Mouse (Mus musculus): ENCODE measurements around the gene Myo1f. TPM values are rescaled to one million over a fixed set of nuclear protein-coding genes. Genes with fewer than 3 reads are reported as not detected.
A peak's percentile ranks its signal among the peaks of the same experiment; 100 is the strongest.
"Not testable (repeated sequence)": the region's sequence is repeated elsewhere in the genome, so short reads cannot be mapped to it uniquely, and the experiment has no call there.

Gene Myo1f
- polyA plus RNA-seq, 1 experiment from 2014 or later, result 1.4 TPM

DNA sequence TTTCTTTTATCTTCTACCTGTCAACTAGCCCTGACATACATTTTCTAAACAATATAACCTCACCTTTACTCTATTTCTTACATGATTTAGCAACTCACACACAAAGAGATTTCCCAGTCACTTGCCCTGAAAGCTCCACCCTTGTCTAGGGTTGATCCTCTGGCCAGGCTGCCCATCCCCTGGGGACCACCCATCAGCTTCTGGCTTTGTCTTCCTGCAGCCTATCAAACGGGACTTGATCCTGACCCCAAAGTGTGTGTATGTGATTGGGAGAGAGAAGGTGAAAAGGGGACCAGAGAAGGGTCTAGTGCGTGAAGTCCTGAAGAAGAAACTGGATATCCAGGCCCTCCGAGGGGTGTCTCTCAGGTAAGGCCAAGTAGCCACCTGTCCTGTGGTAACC, 45.3 kb downstream of the Myo1f start:
- Histone ChIP-seq H3K27me3 (replicated peaks; ENCODE audit: control insufficient read depth, insufficient read depth, low read length) (no peaks in the 10 kb centered on the region), H3K36me3 (ENCODE audit: control insufficient read depth, insufficient read depth, low read length) (no peaks in the 10 kb centered on the region), H3K4me2 (ENCODE audit: low read length) (no peak overlapping the region), H3K4me1 (ENCODE audit: control insufficient read depth, insufficient read depth, low read depth, low read length) (no peaks in the 10 kb centered on the region), H3K9ac (ENCODE audit: low read depth, low read length) (no peak overlapping the region), H3K27ac (ENCODE audit: low read depth, low read length) (no peak overlapping the region), H3K4me3 (ENCODE audit: low read length) (no peak overlapping the region), H3K9me3 (ENCODE audit: control insufficient read depth, low read length) (no peaks in the 10 kb centered on the region)
- ATAC-seq, result no peak
- 76% methylated on average over 3 of the region's 3 CpGs for WGBS

- no peaks in the 10 kb centered on the region for H3K9me3 ChIP-seq (ENCODE audit: control insufficient read depth, low read length)
- H3K36me3 ChIP-seq (ENCODE audit: control insufficient read depth, insufficient read depth, low read length), result no peaks in the 10 kb centered on the region
- 86% methylated on average over 12 of the region's 12 CpGs for WGBS
- no peak overlapping the region for H3K9ac ChIP-seq (ENCODE audit: low read depth, low read length)
- no peaks in the 10 kb centered on the region for H3K27me3 ChIP-seq (replicated peaks; ENCODE audit: control insufficient read depth, insufficient read depth, low read length)
- ATAC-seq, result no peak
- no peaks in the 10 kb centered on the region for H3K4me1 ChIP-seq (ENCODE audit: control insufficient read depth, insufficient read depth, low read depth, low read length)
- no peak overlapping the region for H3K4me3 ChIP-seq (ENCODE audit: low read length)
- no peak overlapping the region for H3K4me2 ChIP-seq (ENCODE audit: low read length)
- H3K27ac ChIP-seq (ENCODE audit: low read depth, low read length), result no peak overlapping the region
Measured at GRCm38 (mm10) chr17:33601947-33602346, 46.4 kb downstream of the Myo1f start.

DNA sequence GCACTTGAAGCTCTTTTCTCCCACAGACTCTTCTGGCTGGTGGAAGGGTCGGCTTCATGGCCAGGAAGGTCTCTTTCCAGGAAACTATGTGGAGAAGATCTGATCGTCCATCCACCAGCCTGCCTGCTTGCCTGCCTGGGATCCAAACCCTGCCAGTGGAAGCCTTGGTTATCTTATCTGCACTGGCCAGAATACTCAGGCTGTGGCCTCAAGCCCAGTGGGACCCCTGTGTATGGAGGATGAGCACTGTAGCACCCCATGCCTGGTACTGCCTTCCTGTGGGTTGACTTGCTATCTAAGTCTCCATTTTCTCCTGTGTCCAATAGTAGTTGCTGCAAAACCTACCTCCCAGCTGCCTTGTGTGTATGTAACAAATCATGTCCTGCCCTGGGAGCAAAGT, 51.8 kb downstream of the Myo1f start:
- Histone ChIP-seq H3K4me2 (ENCODE audit: low read length) (no peak overlapping the region), H3K4me3 (ENCODE audit: low read length) (no peak overlapping the region), H3K27ac (ENCODE audit: low read depth, low read length) (no peak overlapping the region), H3K9me3 (ENCODE audit: control insufficient read depth, low read length) (no peaks in the 10 kb centered on the region), H3K27me3 (replicated peaks; ENCODE audit: control insufficient read depth, insufficient read depth, low read length) (no peaks in the 10 kb centered on the region), H3K36me3 (ENCODE audit: control insufficient read depth, insufficient read depth, low read length) (no peaks in the 10 kb centered on the region), H3K9ac (ENCODE audit: low read depth, low read length) (no peak overlapping the region), H3K4me1 (ENCODE audit: control insufficient read depth, insufficient read depth, low read depth, low read length) (no peaks in the 10 kb centered on the region)
- ATAC-seq, result no peak
- WGBS, result 92% methylated on average over 2 of the region's 2 CpGs

DNA sequence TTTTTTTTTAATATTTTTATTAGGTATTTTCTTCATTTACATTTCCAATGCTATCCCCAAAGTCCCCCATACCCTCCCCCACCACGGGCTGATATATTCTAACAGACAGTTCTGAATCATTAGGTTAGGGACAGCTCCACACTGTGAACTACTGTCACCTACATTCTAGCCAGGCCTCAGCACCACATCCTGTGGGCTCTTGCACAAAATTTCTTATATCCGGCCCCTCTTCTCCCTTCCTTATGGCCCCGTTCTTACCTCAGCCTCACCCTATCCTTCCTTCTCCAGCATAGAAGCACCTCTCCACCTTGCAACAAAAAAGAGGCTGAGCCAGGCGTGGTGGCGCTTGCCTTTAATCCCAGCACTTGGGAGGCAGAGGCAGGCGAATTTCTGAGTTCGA, 55.0 kb downstream of the Myo1f start:
- 87% methylated on average over 7 of the region's 7 CpGs for WGBS
- Histone ChIP-seq H3K27me3 (replicated peaks; ENCODE audit: control insufficient read depth, insufficient read depth, low read length) (no peaks in the 10 kb centered on the region), H3K36me3 (ENCODE audit: control insufficient read depth, insufficient read depth, low read length) (no peaks in the 10 kb centered on the region), H3K9me3 (ENCODE audit: control insufficient read depth, low read length) (no peaks in the 10 kb centered on the region), H3K4me1 (ENCODE audit: control insufficient read depth, insufficient read depth, low read depth, low read length) (no peaks in the 10 kb centered on the region), H3K9ac (ENCODE audit: low read depth, low read length) (no peak overlapping the region), H3K4me2 (ENCODE audit: low read length) (no peak overlapping the region), H3K4me3 (ENCODE audit: low read length) (no peak overlapping the region), H3K27ac (ENCODE audit: low read depth, low read length) (no peak overlapping the region)
- ATAC-seq, result no peak

DNA sequence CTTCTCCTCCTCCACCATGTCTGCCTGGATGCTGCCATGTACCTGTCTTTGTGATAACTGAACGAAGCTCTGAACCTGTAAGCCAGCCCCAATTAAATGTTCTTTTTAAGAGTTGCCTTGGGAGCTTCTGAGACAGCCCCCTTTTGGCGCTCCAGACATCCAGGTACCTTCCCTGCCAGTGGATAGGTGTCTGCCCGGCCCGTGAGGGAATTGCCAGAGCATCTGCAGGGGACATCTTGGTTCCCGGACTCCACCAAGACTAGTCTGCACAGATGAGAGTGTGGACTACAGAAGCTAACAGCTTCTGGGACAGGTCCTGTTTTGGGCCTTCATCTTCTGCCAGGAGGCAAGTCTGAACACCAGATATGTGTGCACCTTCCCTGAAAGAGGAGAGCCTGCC, 58.2 kb downstream of the Myo1f start:
- H3K27ac ChIP-seq (ENCODE audit: low read depth, low read length); H3K27me3 ChIP-seq (replicated peaks; ENCODE audit: control insufficient read depth, insufficient read depth, low read length); H3K4me2 ChIP-seq (ENCODE audit: low read length); H3K4me1 ChIP-seq (ENCODE audit: control insufficient read depth, insufficient read depth, low read depth, low read length); H3K4me3 ChIP-seq (ENCODE audit: low read length); H3K9ac ChIP-seq (ENCODE audit: low read depth, low read length); H3K9me3 ChIP-seq (ENCODE audit: control insufficient read depth, low read length); H3K36me3 ChIP-seq (ENCODE audit: control insufficient read depth, insufficient read depth, low read length); ATAC-seq: not testable (repeated sequence)
- 86% methylated on average over 5 of the region's 5 CpGs for WGBS

- Histone ChIP-seq H3K4me1 (ENCODE audit: control insufficient read depth, insufficient read depth, low read depth, low read length) (peaks cover 27% of the 10 kb centered on the region), H3K9ac (ENCODE audit: low read depth, low read length) (no peak overlapping the region), H3K27ac (ENCODE audit: low read depth, low read length) (no peak overlapping the region), H3K4me2 (ENCODE audit: low read length) (no peak overlapping the region), H3K27me3 (replicated peaks; ENCODE audit: control insufficient read depth, insufficient read depth, low read length) (no peaks in the 10 kb centered on the region), H3K4me3 (ENCODE audit: low read length) (no peak overlapping the region), H3K9me3 (ENCODE audit: control insufficient read depth, low read length) (no peaks in the 10 kb centered on the region), H3K36me3 (ENCODE audit: control insufficient read depth, insufficient read depth, low read length) (peaks cover 2% of the 10 kb centered on the region; the same call in 1 of the 2 replicates)
- ATAC-seq, result no peak
- 94% methylated on average over 3 of the region's 3 CpGs for WGBS
Measured at GRCm38 (mm10) chr17:33627281-33627680, 71.8 kb downstream of the Myo1f start.

DNA sequence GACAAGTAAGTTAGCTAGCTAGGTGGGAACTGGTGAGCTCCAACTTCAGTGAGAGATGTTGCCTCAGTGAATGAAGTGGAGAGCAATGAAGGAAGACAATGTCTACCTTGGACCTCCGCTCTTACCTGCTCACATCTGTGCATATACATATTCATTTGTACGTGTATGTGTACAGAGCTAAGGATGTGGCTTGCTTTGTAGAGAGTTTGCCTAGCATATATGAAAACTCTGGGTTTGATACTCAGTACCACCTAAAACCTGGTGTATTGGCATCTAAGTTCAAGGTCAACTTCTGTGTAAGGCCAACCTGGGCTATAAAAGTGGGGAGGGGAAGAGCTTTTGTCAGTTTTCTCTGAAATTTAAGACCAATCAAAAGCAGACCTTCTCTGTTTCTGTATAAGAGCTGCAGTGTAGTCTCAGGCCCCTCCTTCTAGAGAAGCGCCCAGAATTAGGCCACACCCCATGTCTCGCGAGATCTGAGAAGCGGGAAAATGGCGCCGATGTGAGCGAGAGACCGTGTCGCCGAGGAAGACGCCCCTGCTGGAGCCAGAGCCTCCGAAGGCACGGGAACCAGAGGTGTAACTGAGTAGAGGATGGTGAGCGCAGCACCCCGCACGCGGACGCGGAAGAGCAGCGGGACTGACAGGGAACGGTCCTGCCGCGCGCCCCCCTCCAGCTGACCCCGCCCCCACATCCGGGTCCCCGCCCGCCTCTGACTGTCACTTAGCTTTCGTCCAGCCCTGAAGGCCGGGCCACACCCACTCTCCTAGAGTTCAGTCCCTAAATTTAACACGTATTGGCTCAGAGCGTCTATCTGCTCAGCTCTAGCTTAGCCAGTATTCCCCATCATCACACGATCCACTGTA, 73.3 kb downstream of the Myo1f start, which contains the start of gene Zfp414:
TSS of gene Zfp414 (plus strand) at position 470 of the 866 bp plus-strand sequence.
- peaks cover 3% of the 10 kb centered on the region for H3K36me3 ChIP-seq (ENCODE audit: control insufficient read depth, insufficient read depth, low read length)
- H3K9ac ChIP-seq (ENCODE audit: low read depth, low read length), result peak within 1 kb of the TSS; percentile 87
- H3K4me2 ChIP-seq (ENCODE audit: low read length), result peak within 1 kb of the TSS; percentile 83
- 5% methylated on average over 30 of the region's 35 CpGs for WGBS
- ATAC-seq, result peak; percentile 97
- H3K4me1 ChIP-seq (ENCODE audit: control insufficient read depth, insufficient read depth, low read depth, low read length), result peaks cover 27% of the 10 kb centered on the region
- no peaks in the 10 kb centered on the region for H3K9me3 ChIP-seq (ENCODE audit: control insufficient read depth, low read length)
- peak within 1 kb of the TSS; percentile 61 for H3K4me3 ChIP-seq (ENCODE audit: low read length)
- peak within 1 kb of the TSS; percentile 97 for H3K27ac ChIP-seq (ENCODE audit: low read depth, low read length)
- H3K27me3 ChIP-seq (replicated peaks; ENCODE audit: control insufficient read depth, insufficient read depth, low read length), result no peaks in the 10 kb centered on the region

DNA sequence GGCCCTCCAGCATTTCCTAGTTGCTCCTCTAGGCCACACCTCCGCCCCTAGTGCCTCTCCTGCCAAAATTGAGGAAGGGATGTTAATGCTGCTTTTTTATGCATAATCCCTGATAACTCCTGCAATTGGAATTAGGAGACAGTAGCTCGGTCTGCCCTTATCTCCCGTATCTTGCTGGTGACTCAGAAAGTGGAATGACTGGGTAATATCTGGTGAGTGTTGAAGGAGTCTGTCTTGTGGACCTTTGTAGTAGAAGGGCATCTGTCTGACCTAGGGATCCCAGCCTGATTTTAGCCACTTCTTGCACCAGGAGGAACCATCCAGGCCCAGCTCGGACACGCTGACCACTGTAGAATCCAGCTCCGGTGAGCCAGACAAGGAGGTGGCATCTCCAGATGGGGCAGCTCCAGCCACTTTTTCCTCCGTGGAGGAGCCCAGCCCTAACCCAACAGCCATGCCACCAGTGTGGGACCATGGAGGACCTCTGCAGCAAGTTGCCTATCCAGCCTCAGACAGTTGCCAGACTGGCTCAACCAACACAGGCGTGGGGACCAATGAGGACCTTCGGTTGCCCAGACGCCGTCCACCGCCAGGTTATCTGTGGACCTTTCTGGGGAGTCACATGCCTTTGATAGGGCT, 74.1 kb downstream of the Myo1f start:
- peak; percentile 7 for ATAC-seq
- Histone ChIP-seq H3K27ac (ENCODE audit: low read depth, low read length) (peak overlapping the region; percentile 97), H3K36me3 (ENCODE audit: control insufficient read depth, insufficient read depth, low read length) (peaks cover 3% of the 10 kb centered on the region), H3K4me2 (ENCODE audit: low read length) (peak overlapping the region; percentile 83), H3K4me3 (ENCODE audit: low read length) (peak overlapping the region; percentile 61), H3K4me1 (ENCODE audit: control insufficient read depth, insufficient read depth, low read depth, low read length) (peaks cover 27% of the 10 kb centered on the region), H3K9ac (ENCODE audit: low read depth, low read length) (peak overlapping the region; percentile 87), H3K27me3 (replicated peaks; ENCODE audit: control insufficient read depth, insufficient read depth, low read length) (no peaks in the 10 kb centered on the region), H3K9me3 (ENCODE audit: control insufficient read depth, low read length) (no peaks in the 10 kb centered on the region)
- WGBS, result 73% methylated on average over 12 of the region's 12 CpGs

- H3K4me2 ChIP-seq (ENCODE audit: low read length), result peak overlapping the region; percentile 83
- no peaks in the 10 kb centered on the region for H3K9me3 ChIP-seq (ENCODE audit: control insufficient read depth, low read length)
- no peak overlapping the region for H3K9ac ChIP-seq (ENCODE audit: low read depth, low read length)
- no peaks in the 10 kb centered on the region for H3K27me3 ChIP-seq (replicated peaks; ENCODE audit: control insufficient read depth, insufficient read depth, low read length)
- no peak overlapping the region for H3K27ac ChIP-seq (ENCODE audit: low read depth, low read length)
- H3K4me3 ChIP-seq (ENCODE audit: low read length), result no peak overlapping the region; the same call in 1 of the 2 replicates
- peaks cover 27% of the 10 kb centered on the region for H3K4me1 ChIP-seq (ENCODE audit: control insufficient read depth, insufficient read depth, low read depth, low read length)
- no peak for ATAC-seq
- 79% methylated on average over 13 of the region's 13 CpGs for WGBS
- H3K36me3 ChIP-seq (ENCODE audit: control insufficient read depth, insufficient read depth, low read length), result peaks cover 3% of the 10 kb centered on the region
Measured at GRCm38 (mm10) chr17:33630171-33630895, 74.8 kb downstream of the Myo1f start.
